Mouse (Mus musculus): ENCODE measurements at regions not wholly inside any gene's neighbourhood (a gene's known extent, or its start where the extent isn't known, plus 50 kb on each side); places are given as distances from the start of the nearest gene placed in this dataset.

DNA sequence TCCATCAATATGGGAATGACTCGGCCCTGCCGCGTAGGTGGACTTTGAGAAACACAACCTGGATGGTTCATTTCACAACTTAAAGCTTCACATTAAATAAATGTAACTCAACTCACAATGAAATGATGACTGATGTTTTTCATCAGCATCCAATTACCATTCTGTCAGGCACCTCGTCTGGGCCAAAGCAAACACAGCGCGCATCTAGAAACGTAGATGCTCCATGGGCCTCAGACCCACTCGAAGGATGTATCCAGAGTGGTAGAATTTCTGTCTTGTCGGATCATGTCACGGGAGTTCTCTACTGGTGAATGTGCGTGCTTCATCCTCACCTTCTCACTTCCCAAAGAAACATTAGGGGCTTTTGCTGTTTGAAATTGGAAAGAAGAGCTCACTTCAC, 127.0 kb upstream of the Lrig3 start:
- H3K36me3 ChIP-seq (ENCODE audit: insufficient read depth), result no peaks in the 10 kb centered on the region
- no peak overlapping the region for H3K9ac ChIP-seq
- no peak overlapping the region for H3K4me2 ChIP-seq
- no peaks in the 10 kb centered on the region for H3K27me3 ChIP-seq (ENCODE audit: insufficient read depth, low read length)
- TF ChIP-seq CTCF (IDR thresholded peaks at IDR 0.05; ENCODE audit: low read depth), result no peak
- DNase-seq, result no peak
- H3K27ac ChIP-seq (ENCODE audit: low read depth), result no peak overlapping the region
- no peaks in the 10 kb centered on the region for H3K9me3 ChIP-seq (ENCODE audit: low read depth, low read length)
- H3K4me1 ChIP-seq (ENCODE audit: insufficient read depth), result no peaks in the 10 kb centered on the region; the same call in 1 of the 2 replicates
- WGBS, result 50% methylated on average over 11 of the region's 11 CpGs
- no peak overlapping the region for H3K4me3 ChIP-seq (ENCODE audit: low read depth, low read length)
- no peak for ATAC-seq (ENCODE audit: insufficient read depth)

DNA sequence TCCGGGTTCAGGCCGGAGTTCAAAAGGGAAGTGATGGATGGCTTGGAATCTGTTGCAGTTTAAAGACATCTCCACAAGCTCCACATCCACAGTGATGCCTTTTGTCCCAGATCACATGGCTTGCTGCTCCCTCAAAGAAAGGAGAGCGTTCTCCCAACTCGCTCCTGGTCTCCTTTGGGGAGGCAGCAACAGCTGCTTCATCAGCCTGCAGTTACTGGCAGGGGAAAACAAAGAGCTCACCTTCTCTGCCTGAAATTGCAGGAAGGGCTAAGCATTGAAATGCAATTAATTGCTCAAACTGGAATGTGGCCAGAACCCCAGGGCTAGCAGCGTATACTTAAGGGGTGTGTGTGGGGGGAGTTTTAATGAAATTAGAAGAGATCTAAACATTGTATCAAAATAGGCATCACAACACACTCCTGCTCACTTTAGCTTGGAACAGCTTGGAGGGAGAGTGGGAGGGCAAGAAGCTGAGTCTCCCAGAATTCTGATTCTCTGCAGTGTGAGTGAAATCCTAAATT, 126.3 kb upstream of the Lrig3 start:
- ATAC-seq (ENCODE audit: insufficient read depth), result no peak
- Histone ChIP-seq H3K27ac (ENCODE audit: low read depth) (no peak overlapping the region), H3K36me3 (ENCODE audit: insufficient read depth) (no peaks in the 10 kb centered on the region), H3K4me1 (ENCODE audit: insufficient read depth) (peaks cover 2% of the 10 kb centered on the region; the same call in 1 of the 2 replicates), H3K27me3 (ENCODE audit: insufficient read depth, low read length) (no peaks in the 10 kb centered on the region), H3K4me2 (no peak overlapping the region), H3K9me3 (ENCODE audit: low read depth, low read length) (no peaks in the 10 kb centered on the region), H3K9ac (no peak overlapping the region), H3K4me3 (ENCODE audit: low read depth, low read length) (no peak overlapping the region)
- peak; percentile 30 for DNase-seq
- whole genome bisulfite sequencing, result 14% methylated on average over 5 of the region's 5 CpGs
- TF ChIP-seq CTCF (IDR thresholded peaks at IDR 0.05; ENCODE audit: low read depth), result no peak

DNA sequence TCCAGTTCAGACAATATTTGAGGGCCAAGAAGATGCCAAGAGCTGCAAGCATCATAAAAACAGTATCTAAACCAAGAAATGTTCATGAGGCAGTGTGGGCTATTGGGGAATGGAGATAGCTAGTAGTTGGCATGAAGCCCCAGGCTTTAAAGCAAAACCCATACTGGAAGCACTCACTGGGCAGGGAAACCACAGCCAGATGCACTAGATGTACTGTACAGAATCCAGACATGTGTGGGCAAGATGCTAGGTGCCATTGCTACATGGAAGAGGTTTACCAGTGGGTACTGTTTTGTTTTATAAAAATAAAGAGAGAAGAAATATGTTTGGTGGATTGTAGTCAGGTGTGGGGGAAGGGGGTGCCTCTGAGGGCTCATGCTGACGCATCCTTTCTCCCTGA, 125.6 kb upstream of the Lrig3 start:
- Histone ChIP-seq H3K9ac (no peak overlapping the region), H3K4me2 (no peak overlapping the region), H3K9me3 (ENCODE audit: low read depth, low read length) (no peaks in the 10 kb centered on the region), H3K36me3 (ENCODE audit: insufficient read depth) (no peaks in the 10 kb centered on the region), H3K27me3 (ENCODE audit: insufficient read depth, low read length) (no peaks in the 10 kb centered on the region), H3K4me1 (ENCODE audit: insufficient read depth) (peaks cover 7% of the 10 kb centered on the region; the same call in 1 of the 2 replicates), H3K27ac (ENCODE audit: low read depth) (no peak overlapping the region), H3K4me3 (ENCODE audit: low read depth, low read length) (no peak overlapping the region)
- WGBS, result 97% methylated on average over 1 of the region's 1 CpGs
- no peak for TF ChIP-seq CTCF (IDR thresholded peaks at IDR 0.05; ENCODE audit: low read depth)
- ATAC-seq (ENCODE audit: insufficient read depth) (no peak), DNase-seq (no peak)

DNA sequence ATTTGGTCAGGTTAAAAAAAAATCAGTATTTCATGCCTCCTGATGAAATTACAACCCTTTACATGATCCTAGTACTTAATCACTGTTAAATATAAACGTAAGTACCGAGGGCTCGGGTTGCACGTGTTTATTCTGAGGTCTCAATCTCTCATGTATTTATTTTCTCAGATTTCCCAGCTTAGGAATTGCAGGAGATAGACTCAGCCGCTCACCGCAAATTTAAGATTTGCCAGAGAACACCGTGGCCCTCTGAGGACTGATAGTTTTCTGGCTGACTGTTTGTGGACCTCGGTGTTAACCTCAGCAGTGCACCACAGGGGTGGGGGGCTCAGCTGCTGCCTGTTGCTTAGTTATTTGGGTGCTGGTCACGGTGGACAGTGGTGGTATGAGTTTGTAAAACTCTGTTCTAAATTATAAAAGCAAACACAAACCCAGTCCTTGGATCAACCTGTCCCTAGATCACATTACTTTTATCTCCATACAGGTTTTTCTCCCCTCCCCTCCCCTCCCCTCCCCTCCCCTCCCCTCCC, 121.6 kb upstream of the Lrig3 start:
- Histone ChIP-seq H3K9ac (no peak overlapping the region), H3K4me1 (ENCODE audit: insufficient read depth) (peaks cover 9% of the 10 kb centered on the region; the same call in 1 of the 2 replicates), H3K27me3 (ENCODE audit: insufficient read depth, low read length) (no peaks in the 10 kb centered on the region), H3K4me2 (no peak overlapping the region), H3K4me3 (ENCODE audit: low read depth, low read length) (no peak overlapping the region), H3K36me3 (ENCODE audit: insufficient read depth) (no peaks in the 10 kb centered on the region), H3K9me3 (ENCODE audit: low read depth, low read length) (no peaks in the 10 kb centered on the region), H3K27ac (ENCODE audit: low read depth) (no peak overlapping the region)
- 23% methylated on average over 9 of the region's 9 CpGs for WGBS
- TF ChIP-seq CTCF (IDR thresholded peaks at IDR 0.05; ENCODE audit: low read depth), result no peak
- DNase-seq (no peak), ATAC-seq (ENCODE audit: insufficient read depth) (no peak)

DNA sequence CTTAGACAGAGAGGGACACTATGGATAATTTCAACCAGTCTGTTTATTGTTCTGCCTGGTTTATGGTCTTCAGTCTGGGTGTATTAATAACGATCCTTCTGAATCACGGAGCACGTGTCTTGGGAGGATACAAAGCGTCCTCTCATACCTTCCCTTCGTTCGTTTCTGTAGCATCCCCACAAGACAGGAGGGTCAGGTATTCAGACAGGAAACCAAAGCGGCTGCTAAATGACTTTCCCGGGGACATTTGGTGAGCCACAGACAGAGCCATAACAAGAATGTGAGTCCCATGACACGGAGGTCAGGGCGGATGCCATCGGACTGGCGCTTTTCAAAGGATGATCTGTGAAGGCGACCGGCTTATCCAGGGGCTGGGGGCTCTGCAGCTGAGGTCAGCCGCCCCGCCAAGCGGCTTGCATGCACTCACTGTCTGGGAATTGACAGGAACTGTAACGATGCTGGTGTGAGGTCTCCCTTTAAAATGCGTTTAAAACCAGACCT, 120.9 kb upstream of the Lrig3 start:
- H3K4me1 ChIP-seq (ENCODE audit: insufficient read depth), result peaks cover 9% of the 10 kb centered on the region; the same call in 1 of the 2 replicates
- H3K27ac ChIP-seq (ENCODE audit: low read depth), result no peak overlapping the region
- no peaks in the 10 kb centered on the region for H3K9me3 ChIP-seq (ENCODE audit: low read depth, low read length)
- no peak for TF ChIP-seq CTCF (IDR thresholded peaks at IDR 0.05; ENCODE audit: low read depth)
- WGBS, result 4% methylated on average over 19 of the region's 19 CpGs
- H3K4me2 ChIP-seq, result peak overlapping the region; percentile 54
- H3K4me3 ChIP-seq (ENCODE audit: low read depth, low read length), result peak overlapping the region; percentile 16; the same call in 1 of the 2 replicates
- no peaks in the 10 kb centered on the region for H3K27me3 ChIP-seq (ENCODE audit: insufficient read depth, low read length)
- H3K36me3 ChIP-seq (ENCODE audit: insufficient read depth), result no peaks in the 10 kb centered on the region
- peak; percentile 62; the same call in 1 of the 2 replicates for ATAC-seq (ENCODE audit: insufficient read depth)
- H3K9ac ChIP-seq, result no peak overlapping the region
- DNase-seq, result peak; percentile 42

DNA sequence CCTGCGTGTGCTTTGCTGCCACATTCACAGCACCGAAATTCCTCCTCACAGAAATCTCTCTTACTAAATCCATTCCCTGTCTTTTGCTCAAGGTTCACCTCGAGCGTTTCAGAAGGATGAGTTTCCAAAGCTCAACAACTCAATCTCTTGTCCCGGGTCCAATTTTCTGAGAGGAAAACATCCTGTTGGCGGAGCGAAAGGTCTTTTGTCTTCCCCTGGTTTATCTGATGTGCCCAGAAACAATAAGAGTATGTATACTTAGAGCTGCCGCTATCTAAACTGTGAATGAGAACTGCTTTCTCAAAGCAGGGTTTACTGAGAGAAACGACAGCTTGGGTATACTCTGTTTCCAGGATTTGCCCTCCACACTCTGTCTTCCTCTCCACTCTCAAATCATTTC, 115.6 kb upstream of the Lrig3 start:
- no peak; the same call in 1 of the 2 replicates for ATAC-seq (ENCODE audit: insufficient read depth)
- no peak overlapping the region for H3K27ac ChIP-seq (ENCODE audit: low read depth)
- DNase-seq, result peak; percentile 67

DNA sequence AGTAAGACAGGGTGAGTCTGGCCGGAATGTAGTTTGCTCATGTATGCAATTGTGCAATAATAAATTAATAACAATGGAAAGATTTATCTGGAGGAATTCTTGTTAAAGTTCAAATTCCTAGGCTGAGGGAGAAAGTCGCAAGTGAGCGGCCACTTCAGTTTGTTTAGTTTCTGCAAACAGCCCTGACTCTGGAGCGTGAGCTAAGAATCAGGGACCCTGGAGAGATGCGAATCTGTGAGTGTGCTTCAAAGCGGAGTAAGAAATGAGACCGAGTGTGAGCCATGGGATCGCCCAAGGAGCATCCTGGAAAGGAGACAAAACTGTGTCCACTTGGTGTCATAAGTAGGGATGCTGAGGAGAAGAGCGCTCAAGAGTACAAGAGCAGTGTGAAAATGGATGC, 104.2 kb upstream of the Lrig3 start:
- Histone ChIP-seq H3K27ac (ENCODE audit: low read depth) (no peak overlapping the region), H3K4me2 (no peak overlapping the region), H3K4me3 (ENCODE audit: low read depth, low read length) (no peak overlapping the region), H3K27me3 (ENCODE audit: insufficient read depth, low read length) (no peaks in the 10 kb centered on the region), H3K9me3 (ENCODE audit: low read depth, low read length) (no peaks in the 10 kb centered on the region), H3K9ac (no peak overlapping the region), H3K4me1 (ENCODE audit: insufficient read depth) (no peaks in the 10 kb centered on the region), H3K36me3 (ENCODE audit: insufficient read depth) (no peaks in the 10 kb centered on the region)
- 52% methylated on average over 9 of the region's 9 CpGs for WGBS
- ATAC-seq (ENCODE audit: insufficient read depth) (peak; percentile 65; the same call in 1 of the 2 replicates), DNase-seq (peak; percentile 45)
- no peak for TF ChIP-seq CTCF (IDR thresholded peaks at IDR 0.05; ENCODE audit: low read depth)

More for the DNA sequence above, 115.6 kb upstream of the Lrig3 start:
- H3K27me3 ChIP-seq (ENCODE audit: insufficient read depth, low read length), result no peaks in the 10 kb centered on the region
- no peak overlapping the region for H3K4me3 ChIP-seq (ENCODE audit: low read depth, low read length)
- H3K36me3 ChIP-seq (ENCODE audit: insufficient read depth), result no peaks in the 10 kb centered on the region
- peaks cover 2% of the 10 kb centered on the region; the same call in 1 of the 2 replicates for H3K4me1 ChIP-seq (ENCODE audit: insufficient read depth)
- no peaks in the 10 kb centered on the region for H3K9me3 ChIP-seq (ENCODE audit: low read depth, low read length)
- peak overlapping the region; percentile 23 for H3K4me2 ChIP-seq
- H3K9ac ChIP-seq, result no peak overlapping the region
- WGBS, result 10% methylated on average over 9 of the region's 9 CpGs
- TF ChIP-seq CTCF (IDR thresholded peaks at IDR 0.05; ENCODE audit: low read depth), result no peak
